Mouse (Mus musculus) mouse embryonic stem cell (cell line): ENCODE results near the gene Dpp9.

Experiments used
- in situ Hi-C, 2 experiments: fragments of 300-500 bp; cut with MboI; formaldehyde crosslinking; loops; 1 replicate in 1 of 2; 3 replicates in 1 of 2; pipeline ENCODE4 v1.14.3; 2019 to 2020; ENCODE audit warnings: low sequenced_read_pairs in 2 of 2, low pct_unique_long_range_greater_than_20kb in 1 of 2, mixed read lengths in 1 of 2; ENCODE audit not compliant: unreplicated experiment in 1 of 2

Dpp9 gene

DNA sequence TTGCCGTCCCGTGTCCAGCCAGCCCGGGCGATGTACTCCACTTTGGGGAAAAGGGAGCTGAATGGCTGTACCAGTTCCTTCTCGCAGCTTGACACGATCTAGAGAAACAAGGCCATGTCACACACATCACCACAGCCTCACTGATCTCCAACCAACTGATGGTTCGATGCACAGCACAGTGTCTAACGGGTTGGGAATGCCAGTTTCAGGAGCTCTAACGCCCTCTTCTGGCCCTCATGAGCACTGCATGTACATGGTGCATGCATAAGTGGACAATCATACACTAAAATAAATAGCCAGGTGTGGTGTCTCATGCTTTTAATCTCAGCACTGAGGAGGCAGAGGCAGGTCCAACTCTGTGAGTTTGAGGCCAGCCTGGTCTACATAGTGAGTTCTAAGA lies 18.1 kb downstream of the Dpp9 start:
- in situ Hi-C loops, result no loop called here

DNA sequence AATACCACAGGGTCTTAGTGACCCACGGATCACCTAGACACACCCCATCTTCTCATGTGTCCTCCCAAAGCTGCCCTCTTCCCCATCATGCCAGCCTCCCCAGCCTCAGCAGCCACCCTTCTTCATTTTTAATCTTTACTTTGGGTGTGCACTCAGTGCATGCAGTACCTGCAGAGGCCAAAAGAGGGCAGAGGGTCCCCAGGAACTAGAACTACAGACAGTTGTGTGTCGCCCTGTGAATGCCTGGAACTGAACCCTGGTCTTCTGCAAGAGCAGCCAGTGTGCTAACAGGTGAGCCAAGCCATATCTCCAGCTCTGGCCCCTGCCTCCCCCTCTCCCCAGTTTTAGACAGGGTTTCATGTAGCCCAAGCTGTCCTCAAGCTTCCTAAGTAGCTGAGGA lies 21.8 kb downstream of the Dpp9 start:
- in situ Hi-C loops, result no loop called here

DNA sequence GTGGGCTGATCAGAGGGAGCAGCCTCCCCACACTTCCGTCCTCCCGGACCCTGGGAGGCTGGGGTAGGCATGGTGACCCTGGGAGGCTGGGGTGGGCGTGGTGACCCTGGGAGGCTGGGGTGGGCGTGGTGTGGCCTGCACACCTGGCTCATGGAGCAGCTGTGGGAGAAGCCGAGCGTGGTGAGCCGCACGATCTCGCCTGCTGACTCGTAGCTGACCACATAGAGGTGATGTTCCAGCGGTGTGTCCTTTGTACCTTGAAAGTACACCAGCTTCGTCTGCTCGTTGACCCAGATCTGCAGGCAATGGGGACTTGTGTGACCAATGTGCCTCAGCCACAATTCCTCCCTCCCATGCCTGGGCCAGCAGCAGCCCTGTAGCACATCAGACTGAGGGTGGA lies 23.9 kb downstream of the Dpp9 start:
- in situ Hi-C loops, result no loop called here

DNA sequence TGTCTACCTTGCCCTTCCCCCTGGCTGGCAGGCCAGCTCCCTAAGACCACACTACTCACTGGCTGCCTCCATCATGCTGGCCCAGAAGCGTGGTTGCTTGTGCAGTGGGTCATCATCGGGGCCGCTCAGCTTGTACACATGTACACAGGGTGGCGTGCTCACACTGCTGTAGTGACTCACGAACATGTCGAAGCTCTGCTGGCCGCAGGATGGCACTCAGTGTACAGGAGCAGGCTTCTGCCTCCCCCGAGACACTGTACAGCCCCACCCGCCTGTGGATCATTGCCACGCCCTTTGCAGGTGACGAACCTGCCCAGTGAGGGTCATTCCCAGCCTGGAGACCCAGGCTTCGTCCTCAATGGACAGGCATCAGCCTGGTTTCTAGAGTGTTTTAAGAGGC lies 24.3 kb downstream of the Dpp9 start:
- in situ Hi-C loops, result no loop called here

DNA sequence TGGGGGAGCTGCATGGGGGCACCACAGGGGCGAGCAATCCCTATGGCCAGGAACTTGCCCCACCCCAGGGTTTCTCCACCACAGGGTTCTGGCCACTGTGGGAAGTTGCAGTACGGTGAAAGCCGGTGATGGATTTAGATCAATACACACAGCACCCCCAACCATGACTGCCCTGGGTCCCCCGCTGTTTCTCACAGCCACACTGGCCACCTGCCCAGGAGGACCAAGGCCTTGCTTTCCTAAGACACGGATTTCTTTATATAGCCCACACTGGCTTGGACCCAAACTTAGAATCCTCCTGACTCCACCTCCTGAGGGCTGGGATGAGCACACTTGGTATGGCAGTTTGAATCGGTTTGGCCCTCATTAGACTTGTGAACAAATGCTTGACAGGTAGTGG lies 27.4 kb downstream of the Dpp9 start:
- in situ Hi-C loops, result no loop called here

DNA sequence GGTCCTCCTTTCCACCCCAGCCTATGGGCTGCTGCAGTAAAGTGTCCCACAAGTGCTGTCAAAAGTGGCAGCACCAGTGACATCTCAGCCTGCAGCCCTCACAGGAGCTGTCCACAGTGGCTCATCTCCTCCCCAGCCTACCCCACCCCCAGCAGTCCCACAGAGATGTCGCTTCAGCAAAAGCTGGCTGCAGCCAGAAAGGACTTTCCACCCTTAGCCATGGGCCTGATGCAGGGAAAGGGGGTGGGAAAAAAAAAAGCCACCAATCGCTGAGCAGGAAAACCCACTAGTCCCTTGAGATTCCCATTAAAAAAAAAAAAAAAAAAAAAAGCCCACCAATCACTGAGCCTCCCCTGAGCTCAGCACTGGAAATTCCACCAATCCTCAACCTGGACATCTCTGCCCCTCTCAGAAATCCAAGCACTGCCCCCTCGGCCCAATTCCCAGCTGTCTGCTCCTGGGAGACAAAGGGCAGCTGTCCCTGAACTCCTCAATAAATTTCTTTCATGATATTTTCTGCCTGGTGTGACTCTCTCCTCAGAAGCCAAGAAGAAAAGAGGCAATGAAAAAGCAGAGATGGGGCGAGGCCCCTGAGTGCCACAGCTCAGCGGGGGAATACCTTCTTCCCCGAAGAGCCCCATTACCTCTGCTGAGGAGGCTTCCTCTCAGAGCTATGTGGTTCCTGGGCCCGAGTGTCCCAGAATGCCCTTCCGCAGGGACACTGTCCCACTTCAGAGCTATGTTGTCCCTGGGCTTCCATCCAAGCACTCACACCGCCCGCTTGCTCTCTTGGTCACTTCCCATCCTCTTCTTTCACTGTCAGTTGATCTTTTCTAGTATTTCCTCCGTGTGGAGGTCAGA lies 33.2 kb downstream of the Dpp9 start:
- in situ Hi-C loops, result no loop called here

DNA sequence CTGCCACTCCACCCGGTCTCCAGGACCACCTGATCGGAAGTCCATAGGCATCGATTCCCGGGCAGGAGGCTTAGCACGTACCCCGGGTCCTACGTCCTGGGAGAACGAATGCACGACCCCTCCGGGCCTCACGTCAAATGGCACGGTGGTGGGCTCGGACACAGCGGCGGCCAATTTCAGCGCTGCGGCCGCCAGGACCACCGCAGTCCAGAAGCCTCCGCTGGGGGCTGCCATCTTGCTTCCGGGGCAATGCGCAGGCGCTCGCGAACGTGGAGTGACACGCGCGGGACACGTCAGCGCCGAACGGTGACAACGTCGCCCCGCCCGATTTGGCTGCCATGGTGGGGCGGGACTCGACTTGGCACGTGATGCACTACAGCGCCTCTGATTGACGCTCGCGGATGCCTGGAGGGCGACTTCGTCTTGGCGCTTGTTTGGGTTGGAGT lies 35.0 kb downstream of the Dpp9 start, which contains the start of gene Mydgf:
Mydgf (minus strand) TSS at position 263 of the 446 bp plus-strand sequence.
- in situ Hi-C loops, result no loop called here

DNA sequence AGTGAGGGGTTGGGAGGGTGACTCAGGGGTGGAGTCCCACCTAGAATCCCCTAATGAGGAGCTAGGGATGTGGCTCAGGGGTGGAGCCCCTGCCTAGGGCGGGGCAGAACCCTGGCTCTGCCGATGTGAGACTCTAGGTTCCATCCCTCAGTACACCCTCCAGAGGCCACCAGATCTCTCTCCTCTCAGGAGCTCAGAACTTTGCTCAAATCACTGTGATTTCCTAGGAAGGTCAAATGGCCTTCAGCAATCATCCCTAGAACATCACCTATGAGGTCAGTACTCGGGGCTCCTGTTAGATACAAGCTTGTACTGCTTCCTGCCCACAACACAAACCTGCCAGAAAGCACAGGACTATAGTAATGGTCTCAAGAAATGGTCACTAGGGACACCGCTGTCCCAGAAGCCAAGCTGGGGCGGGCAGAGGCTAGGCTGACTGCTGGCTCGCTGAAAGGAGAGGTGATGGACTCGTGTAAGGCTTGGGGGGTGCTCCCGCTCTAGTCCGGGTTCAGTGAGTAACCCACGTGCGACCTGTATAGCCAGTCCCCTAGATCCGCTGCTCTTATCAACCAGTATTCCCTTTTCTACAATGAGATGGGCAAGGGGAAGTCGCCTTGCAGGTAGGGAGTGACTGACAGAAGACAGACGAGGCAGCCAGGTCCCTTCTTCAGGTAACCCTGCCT lies 35.6 kb downstream of the Dpp9 start:
- in situ Hi-C loops, result no loop called here

DNA sequence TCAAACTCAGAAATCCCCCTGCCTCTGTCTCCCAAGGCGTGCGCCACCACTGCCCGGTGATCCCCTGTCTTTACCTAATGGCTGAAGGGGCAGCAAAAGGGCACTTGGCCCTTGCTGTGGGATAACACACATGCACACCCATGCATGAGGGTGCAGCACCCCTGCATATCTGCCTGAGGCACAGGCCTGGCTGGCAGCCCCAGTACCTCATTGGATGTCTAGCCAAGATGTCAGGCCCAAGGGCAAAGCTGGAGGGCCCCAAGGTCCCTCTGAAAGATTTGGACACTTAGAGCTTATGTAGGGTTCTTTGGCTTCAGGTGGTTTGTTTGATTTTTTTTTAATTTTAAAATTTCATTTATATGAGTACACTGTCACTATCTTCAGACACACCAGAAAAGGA lies 43.3 kb downstream of the Dpp9 start:
- in situ Hi-C loops, result no loop called here

DNA sequence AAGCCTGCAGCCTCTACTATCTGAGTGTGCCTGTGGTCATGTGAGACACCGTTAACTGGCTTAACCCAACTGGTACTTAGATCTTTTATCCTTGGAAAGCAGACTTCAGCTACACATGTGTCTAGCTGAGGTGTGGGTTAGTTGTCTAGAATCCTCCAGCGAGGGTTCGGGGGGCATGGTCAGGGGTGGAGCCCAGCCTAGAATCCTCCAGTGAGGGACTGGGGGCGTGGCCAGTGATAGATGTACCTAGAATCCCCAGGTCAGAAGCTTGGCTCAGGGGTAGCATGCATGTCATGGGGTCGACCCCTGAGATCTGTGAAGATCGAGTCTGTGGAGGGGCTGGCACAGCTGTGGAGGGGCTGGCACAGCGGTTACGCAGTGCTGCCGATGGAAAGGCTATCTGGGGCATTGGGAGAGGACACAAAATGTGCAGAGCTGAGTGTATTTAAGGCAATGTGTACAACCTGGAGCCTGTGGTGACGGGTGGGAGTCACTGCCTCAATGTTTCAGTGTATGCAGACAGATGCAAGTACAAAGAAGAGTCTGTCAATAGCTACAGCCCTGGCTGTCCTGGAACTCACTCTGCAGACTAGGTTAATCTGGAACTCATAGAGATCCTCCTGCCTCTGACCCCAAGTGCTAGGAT lies 45.2 kb downstream of the Dpp9 start:
- in situ Hi-C loops, result no loop called here

DNA sequence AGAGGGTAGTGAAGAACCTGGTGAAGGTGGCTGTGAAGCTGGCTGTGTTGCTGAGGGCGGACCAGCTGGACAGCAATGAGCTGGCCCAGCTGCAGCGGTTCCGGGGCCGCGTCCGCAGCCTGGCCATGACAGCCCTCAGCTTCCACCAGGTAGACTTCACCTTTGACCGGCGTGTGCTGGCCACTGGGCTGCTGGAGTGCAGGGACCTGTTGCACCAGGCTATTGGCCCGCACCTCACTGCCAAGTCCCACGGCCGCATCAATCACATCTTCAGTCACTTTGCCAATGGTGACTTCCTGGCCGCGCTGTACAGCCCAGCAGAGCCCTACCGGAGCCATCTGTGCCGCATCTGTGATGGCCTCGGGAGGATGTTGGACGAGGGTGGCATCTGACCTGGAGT lies 46.8 kb downstream of the Dpp9 start:
- in situ Hi-C loops, result no loop called here

DNA sequence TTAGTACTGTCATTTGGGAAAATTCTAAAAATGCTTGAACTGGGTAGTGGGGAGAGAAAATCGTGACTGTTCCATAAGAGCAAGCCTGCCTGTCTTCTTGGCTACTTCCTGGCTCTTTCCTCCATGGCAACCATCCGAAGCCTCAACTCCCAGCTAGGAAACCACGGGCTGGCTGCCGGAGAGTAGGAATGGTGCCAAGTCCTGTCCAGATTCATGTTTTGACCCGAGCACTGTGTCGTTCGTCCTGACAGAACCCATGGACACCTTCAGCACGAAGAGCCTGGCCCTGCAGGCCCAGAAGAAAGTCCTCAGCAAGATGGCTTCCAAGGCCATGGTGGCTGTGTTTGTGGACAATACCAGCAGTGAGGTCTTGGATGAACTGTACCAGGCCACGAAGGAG lies 47.2 kb downstream of the Dpp9 start:
- in situ Hi-C loops, result no loop called here

DNA sequence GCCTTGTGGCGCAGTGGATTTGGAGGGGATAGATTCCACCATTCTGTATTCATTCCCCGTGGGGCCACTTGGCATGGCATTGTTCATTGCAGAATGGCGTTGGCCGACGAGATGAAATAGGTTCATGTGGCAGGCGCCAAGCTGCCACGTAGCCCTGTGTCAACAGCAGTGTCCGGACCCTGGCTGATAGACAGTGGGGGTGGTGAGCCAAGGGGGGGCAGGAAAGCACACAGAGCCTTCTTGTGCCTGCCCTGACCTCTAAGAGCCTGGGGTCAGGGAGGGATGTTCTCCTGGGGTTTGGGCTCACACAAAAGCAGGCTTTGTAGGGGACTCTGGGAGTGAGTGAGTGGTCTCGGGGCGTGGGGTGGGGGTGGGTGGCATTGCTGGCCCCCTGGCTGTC lies 48.1 kb downstream of the Dpp9 start:
- in situ Hi-C loops, result no loop called here

DNA sequence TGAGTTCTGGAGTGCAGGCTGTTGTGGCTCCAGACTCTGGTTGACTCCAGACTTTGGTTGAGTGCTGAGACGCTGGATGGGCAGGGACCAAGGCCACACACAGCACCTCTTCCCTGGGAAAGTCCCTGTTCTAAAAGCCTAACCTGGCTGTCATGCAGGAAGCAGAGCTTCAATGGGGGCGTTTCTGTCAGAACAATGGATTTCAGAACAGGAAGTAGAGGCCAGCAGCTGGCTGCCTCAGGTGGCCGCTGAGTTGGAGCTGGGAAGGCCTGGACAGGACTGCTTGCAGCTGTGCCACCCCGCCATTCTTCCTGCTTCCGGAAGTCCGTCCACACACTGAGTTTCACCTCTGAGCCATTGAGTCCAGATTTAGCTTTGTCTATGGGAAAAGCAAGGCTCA lies 48.9 kb downstream of the Dpp9 start:
- in situ Hi-C loops, result no loop called here

DNA sequence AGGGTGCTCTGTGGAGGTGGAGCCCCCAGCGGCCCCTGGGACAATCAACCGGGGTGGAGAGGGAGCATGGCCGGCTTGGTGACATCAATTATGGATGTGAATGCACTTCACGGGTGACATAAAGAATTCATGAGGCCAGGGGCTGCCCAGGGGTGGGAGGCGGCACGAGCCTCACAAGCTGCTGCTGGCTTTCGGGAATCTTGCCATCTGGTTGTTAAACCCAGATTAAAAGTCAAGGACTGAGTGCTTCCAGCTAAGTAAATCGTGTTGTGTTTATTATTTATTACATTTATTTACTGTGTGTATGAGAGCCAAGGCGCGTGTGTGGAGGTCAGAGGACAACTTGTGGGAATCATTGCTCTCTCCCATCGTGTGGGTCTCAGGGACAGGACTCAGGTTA lies 53.0 kb downstream of the Dpp9 start:
- in situ Hi-C loops, result no loop called here

DNA sequence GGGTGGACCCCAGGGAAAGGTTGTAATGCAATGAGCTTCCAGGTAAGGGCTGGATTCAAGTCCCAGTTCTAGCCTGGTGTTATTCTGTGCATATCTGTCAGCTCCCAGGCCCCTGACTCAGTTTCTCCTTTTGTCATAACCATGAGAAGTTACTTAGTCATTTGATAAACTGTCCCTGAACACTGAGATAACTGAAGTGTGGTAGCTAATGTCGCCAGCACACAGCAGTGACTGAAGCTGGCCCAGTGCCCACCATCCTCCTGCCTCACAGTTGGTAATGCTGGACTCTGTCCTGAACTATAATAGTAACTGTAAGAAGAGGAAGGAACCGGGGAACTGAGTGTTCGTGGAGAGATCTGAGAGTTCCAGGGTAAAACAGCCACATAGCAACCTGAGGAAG lies 54.2 kb downstream of the Dpp9 start:
- in situ Hi-C loops, result no loop called here

DNA sequence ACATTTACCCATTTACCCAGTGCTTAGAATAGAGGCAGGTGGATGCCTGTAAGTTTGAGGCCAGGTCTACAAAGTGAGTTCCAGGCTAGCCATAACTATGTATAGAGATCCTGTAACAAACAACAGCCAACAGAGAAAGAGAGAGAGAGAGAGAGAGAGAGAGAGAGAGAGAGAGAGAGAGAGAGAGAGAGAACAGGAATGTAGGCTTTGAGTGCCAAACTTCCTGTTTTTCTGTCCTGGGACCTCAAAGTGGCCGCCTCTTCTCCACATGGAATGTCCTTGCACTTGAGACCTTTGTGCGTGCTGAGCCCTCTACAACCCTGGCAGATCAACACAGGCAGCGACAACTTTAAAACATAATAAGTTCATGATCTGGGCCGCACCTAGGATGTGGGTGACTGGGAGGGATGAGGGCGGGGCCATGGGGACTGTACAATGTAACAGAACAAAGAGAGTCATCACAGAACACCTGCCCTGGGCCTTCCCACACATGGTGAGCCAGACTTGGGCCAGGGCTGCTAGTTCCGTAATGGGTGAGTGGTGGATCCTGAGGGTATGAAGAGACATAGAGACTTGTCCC lies 55.1 kb downstream of the Dpp9 start:
- in situ Hi-C loops, result no loop called here

DNA sequence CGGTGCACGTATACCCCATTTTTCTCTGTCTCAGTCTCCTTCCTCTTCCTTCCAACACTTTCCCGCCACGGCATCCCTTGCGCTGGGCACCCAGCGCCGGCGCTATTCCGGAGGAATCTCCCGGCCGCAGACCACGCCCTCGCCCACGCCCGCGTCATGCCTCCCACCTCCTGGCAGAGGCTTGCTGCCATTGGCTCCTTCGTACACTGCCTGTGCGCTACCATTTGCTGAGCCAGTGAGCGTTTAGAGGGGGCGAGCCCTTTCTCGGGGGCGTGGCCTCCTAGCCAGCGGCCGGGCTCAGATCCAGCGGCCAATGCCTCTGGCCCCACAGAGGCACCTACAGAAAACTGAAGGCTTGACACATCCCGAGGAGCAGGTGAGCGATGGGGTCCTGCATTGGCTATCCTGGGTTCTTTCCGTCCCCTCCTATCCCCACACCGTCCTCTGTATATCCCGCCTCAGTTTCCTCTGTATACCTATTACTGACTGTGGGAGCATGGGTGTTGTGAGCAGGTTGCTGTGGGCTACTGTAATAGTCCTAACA lies 56.4 kb downstream of the Dpp9 start, which contains the start of gene Tnfaip8l1:
Tnfaip8l1 (plus strand) TSS at position 247 of the 544 bp plus-strand sequence.
- in situ Hi-C loops, result no loop called here

DNA sequence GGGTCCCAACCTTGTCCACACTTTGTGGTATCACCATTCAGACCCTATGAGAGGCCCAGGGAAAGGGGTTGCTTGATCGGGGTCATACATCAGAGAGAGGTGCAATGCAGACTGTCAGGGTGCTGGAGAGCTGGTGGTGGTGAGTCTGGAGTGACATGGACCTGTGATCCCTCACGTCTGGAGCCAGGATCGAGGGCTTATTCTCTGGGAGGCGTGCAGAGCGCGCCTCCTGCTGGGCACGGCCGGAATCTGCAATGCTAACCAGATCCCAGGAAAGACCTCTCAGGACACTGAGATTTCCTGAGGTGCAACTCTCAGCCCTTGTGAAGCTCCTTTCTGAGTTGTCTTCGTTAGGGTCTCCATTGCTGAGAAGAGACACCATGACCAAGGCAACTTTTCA lies 59.0 kb downstream of the Dpp9 start:
- in situ Hi-C loops, result no loop called here
